Mouse (Mus musculus): Measurements from ENCODE around the gene Mosmo. TPM values are rescaled to one million over a fixed set of nuclear protein-coding genes. Genes with fewer than 3 reads are reported as not detected.

The Mosmo gene
- polyA plus RNA-seq (2012; rRNA removed): 7.5 and 8.1 TPM in 2 replicates

GRCm38 (mm10) chr7:120677001-120677643 lies at the start of gene Mosmo:
Mosmo (plus strand) TSS chr7:120677618.

GRCm38 (mm10) chr7:120634711-120635361 lies 42.6 kb upstream of the Mosmo start, which contains the start of gene Uqcrc2:
Uqcrc2 (plus strand) TSS chr7:120635176.

GRCm38 (mm10) chr7:120670153-120670875 lies 7.1 kb upstream of the Mosmo start, which contains the start of gene Pdzd9:
Pdzd9 (minus strand) TSS chr7:120670343.

GRCm38 (mm10) chr7:120739018-120739417 lies 61.6 kb downstream of the Mosmo start, which contains the start of gene Vwa3a:
Vwa3a (plus strand) TSS chr7:120739318.

Other genes starting within 250 kb of the Mosmo start
- 51.4 and 59.9 TPM in 2 replicates for gene Uqcrc2, start 42.4 kb upstream of the Mosmo start, polyA plus RNA-seq (2012; rRNA removed)
- gene Pdzd9, start 7.3 kb upstream of the Mosmo start, polyA plus RNA-seq (2012; rRNA removed): not detected in 2 replicates
- gene Vwa3a, start 61.7 kb downstream of the Mosmo start, polyA plus RNA-seq (2012; rRNA removed): 0.08 and 0.10 TPM in 2 replicates
- 0.08 TPM in 1 of 2 replicates, not detected in the other for gene Gm5737, start 134.7 kb downstream of the Mosmo start, polyA plus RNA-seq (2012; rRNA removed)
- 36.6 and 38.0 TPM in 2 replicates for gene Eef2k, start 165.2 kb downstream of the Mosmo start, polyA plus RNA-seq (2012; rRNA removed)
- 13.6 and 15.1 TPM in 2 replicates for gene Polr3e, start 240.1 kb downstream of the Mosmo start, polyA plus RNA-seq (2012; rRNA removed)